Mouse (Mus musculus) midbrain, embryonic 16.5 days (tissue): ENCODE data around the gene Hbq1a. TPM values are rescaled to one million over a fixed set of nuclear protein-coding genes. Genes with fewer than 3 reads are reported as not detected.
"Not testable (repeated sequence)": the region's sequence is repeated elsewhere in the genome, so short reads cannot be mapped to it uniquely, and the experiment has no call there.

Source experiments
- ATAC-seq: fragments of 200-750 bp; cut with Nextera tagmentation; 2 replicates; pipeline ENCODE4 v1.8.0; 2017; ENCODE audit warnings: moderate TSS enrichment
- H3K27ac ChIP-seq: fragments of 300-500 bp; sonication (generic); 2 replicates; pipeline ENCODE4 v1.5.1; 2014; ENCODE audit warnings: mild to moderate bottlenecking, low read length, mixed read lengths
- H3K27me3 ChIP-seq: fragments of 300-500 bp; sonication (generic); 2 replicates; pipeline ENCODE4 v1.6.1; 2014; ENCODE audit warnings: low read depth, low read length, mixed read lengths; ENCODE audit not compliant: control insufficient read depth, insufficient read depth
- H3K36me3 ChIP-seq: fragments of 300-500 bp; sonication (generic); 2 replicates; pipeline ENCODE4 v1.6.1; 2014; ENCODE audit warnings: mild to moderate bottlenecking, low read length, moderate library complexity, mixed read lengths; ENCODE audit not compliant: control insufficient read depth, insufficient read depth
- H3K4me1 ChIP-seq: fragments of 300-500 bp; sonication (generic); 2 replicates; pipeline ENCODE4 v1.6.1; 2014; ENCODE audit warnings: mild to moderate bottlenecking, low read length, mixed read lengths; ENCODE audit not compliant: control insufficient read depth, insufficient read depth
- H3K4me2 ChIP-seq: fragments of 300-500 bp; sonication (generic); 2 replicates; pipeline ENCODE4 v1.6.1; 2014; ENCODE audit warnings: mild to moderate bottlenecking, low read length, mixed read lengths
- H3K4me3 ChIP-seq: fragments of 300-500 bp; sonication (generic); 2 replicates; pipeline ENCODE4 v1.5.1; 2014; ENCODE audit warnings: low read depth, mild to moderate bottlenecking, low read length, moderate library complexity, mixed read lengths
- H3K9ac ChIP-seq: fragments of 300-500 bp; sonication (generic); 2 replicates; pipeline ENCODE4 v1.6.1; 2014; ENCODE audit warnings: low read depth, low read length, mixed read lengths
- H3K9me3 ChIP-seq: fragments of 300-500 bp; sonication (generic); replicated peaks from 2 replicates; pipeline ENCODE4 v1.6.1; 2014; ENCODE audit warnings: mild to moderate bottlenecking, low read length, mixed read lengths; ENCODE audit not compliant: control insufficient read depth, poor library complexity, severe bottlenecking
- WGBS: fragments of 180-500 bp; shearing (Covaris S2); extraction: QIAGEN DNeasy Blood & Tissue Kit; methylation state at CpG from one replicate; pipeline ENCODE4 v1.1.7; 2014; 5-methylcytosine and 5-hydroxymethylcytosine counted together
- polyA plus RNA-seq: library from polyadenylated mRNA; unstranded; fragments of >200 nt; fragmentation: Nextera tagmentation; extraction: Ambion mirVana; gene quantifications from 2 replicates; pipeline ENCODE4 v1.2.1, GENCODE M21; 2015

Hbq1a gene
- 1.7 and 2.0 TPM in 2 replicates for polyA plus RNA-seq

GRCm38 (mm10) chr11:32299865-32300264 lies at the start of gene Hbq1a:
Gene Hbq1a, plus strand, starts transcription at chr11:32300069.
- peak within 1 kb of the TSS; percentile 30 for H3K4me3 ChIP-seq
- not testable (repeated sequence) for H3K27ac ChIP-seq, H3K36me3 ChIP-seq, H3K27me3 ChIP-seq, H3K4me1 ChIP-seq, H3K9me3 ChIP-seq
- WGBS = 4% methylated on average over 16 of the region's 16 CpGs
- H3K4me2 ChIP-seq = peak within 1 kb of the TSS; percentile 54
- peak; percentile 75; the same call in 1 of the 2 replicates for ATAC-seq
- peak within 1 kb of the TSS; percentile 44; the same call in 1 of the 2 replicates for H3K9ac ChIP-seq

DNA sequence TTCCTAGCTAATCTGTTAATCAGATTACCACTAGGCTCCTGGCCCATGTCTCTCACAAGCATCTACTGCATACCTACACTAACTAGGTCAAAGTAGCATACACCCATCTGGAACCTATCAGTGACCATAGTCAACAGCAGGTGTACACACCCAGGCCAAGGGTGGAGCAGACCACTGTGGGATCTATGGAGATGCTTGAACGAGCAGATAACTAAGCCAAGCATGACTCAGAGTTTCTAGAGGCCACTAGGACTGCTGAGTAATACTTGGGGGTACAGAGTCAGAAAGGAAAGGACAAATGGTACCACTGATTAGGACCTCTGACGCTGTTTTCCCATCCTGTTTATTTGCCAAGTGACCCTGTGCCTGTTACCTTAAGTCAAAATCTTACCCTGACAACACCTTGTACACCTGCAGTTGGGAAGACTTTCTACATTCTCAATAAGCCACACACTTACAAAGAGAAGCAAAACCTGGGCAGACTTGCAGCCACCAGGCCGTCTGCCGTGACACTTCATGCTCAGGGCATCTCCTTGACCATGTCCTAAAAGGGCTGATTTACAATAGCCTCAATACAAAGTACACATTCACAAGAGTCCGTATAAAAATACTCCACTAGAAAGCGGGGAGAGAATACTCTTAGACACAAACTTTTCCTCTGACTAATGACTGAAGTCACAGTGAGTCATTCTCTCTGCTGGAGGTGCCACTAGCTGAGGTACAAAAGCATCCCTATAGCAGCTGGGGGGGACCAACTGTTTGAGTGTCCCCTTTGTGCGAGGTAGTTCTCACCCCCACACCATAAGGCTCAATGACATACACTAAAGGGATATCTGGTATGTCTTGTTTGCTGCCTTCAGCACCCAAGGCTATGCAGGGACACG lies 48.7 kb upstream of the Hbq1a start:
- H3K36me3 ChIP-seq = peaks cover 15% of the 10 kb centered on the region
- no peak overlapping the region for H3K27ac ChIP-seq
- ATAC-seq = no peak
- no peak overlapping the region for H3K4me3 ChIP-seq
- H3K27me3 ChIP-seq = no peaks in the 10 kb centered on the region
- H3K9me3 ChIP-seq = no peaks in the 10 kb centered on the region
- no peak overlapping the region for H3K9ac ChIP-seq
- no peak overlapping the region for H3K4me2 ChIP-seq
- no peaks in the 10 kb centered on the region for H3K4me1 ChIP-seq
- WGBS = 94% methylated on average over 8 of the region's 8 CpGs

DNA sequence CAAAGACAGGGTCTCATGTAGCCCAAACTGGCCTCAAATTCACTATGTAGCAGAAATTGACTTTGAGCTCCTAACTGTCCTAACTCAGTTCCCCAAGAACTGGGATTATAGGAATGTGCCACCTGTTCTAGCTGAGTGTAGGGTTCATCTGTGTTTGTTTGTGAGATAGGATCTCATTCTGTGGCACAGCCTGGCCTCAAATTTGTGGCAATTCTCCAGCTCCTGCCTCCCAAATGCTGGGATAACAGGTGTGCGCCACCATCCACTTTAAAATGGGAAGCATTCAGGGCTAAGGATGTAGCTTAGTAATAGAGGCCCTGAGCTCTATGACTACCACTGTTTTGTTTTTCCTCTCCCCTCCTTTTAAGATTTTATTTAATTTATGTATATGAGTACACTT lies 46.7 kb upstream of the Hbq1a start:
- H3K27me3 ChIP-seq = no peaks in the 10 kb centered on the region
- WGBS = 96% methylated on average over 1 of the region's 1 CpGs
- H3K36me3 ChIP-seq = peaks cover 3% of the 10 kb centered on the region; the same call in 1 of the 2 replicates
- ATAC-seq = no peak
- no peak overlapping the region for H3K9ac ChIP-seq
- H3K27ac ChIP-seq = no peak overlapping the region
- no peaks in the 10 kb centered on the region for H3K9me3 ChIP-seq
- no peaks in the 10 kb centered on the region for H3K4me1 ChIP-seq
- no peak overlapping the region for H3K4me2 ChIP-seq
- no peak overlapping the region for H3K4me3 ChIP-seq

GRCm38 (mm10) chr11:32256146-32256545 lies 43.7 kb upstream of the Hbq1a start:
- Histone ChIP-seq H3K36me3 (peaks cover 3% of the 10 kb centered on the region; the same call in 1 of the 2 replicates), H3K9me3 (no peaks in the 10 kb centered on the region), H3K4me1 (no peaks in the 10 kb centered on the region), H3K27me3 (no peaks in the 10 kb centered on the region), H3K27ac (no peak overlapping the region), H3K9ac (no peak overlapping the region), H3K4me3 (no peak overlapping the region), H3K4me2 (no peak overlapping the region)
- no peak for ATAC-seq
- 94% methylated on average over 1 of the region's 1 CpGs for WGBS

DNA sequence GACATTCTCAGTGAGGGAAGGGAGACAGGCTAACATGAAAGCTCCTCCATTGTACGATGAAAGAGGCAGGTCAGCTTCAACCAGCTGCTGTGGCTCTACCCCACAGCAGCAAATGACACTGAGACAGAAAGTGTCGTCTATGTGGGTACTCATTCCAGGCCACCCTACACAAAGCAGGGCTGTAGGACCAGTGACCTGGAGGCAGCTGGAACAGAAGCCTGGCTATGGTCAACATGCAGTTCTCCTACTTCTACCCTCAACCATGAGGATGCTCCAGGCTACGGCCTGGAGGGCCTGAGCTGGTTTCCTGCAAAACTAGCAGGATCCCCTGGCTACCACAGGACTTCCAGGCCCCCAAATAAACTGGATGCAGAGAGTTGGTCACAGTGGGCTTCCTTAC lies 43.3 kb upstream of the Hbq1a start:
- H3K4me2 ChIP-seq = no peak overlapping the region
- no peaks in the 10 kb centered on the region for H3K4me1 ChIP-seq
- no peak overlapping the region for H3K27ac ChIP-seq
- no peak overlapping the region for H3K4me3 ChIP-seq
- peaks cover 3% of the 10 kb centered on the region; the same call in 1 of the 2 replicates for H3K36me3 ChIP-seq
- H3K9me3 ChIP-seq = no peaks in the 10 kb centered on the region
- ATAC-seq = no peak
- 91% methylated on average over 3 of the region's 3 CpGs for WGBS
- H3K9ac ChIP-seq = no peak overlapping the region
- H3K27me3 ChIP-seq = no peaks in the 10 kb centered on the region

- Histone ChIP-seq H3K27me3 (no peaks in the 10 kb centered on the region), H3K9me3 (no peaks in the 10 kb centered on the region), H3K4me2 (no peak overlapping the region), H3K4me1 (peaks cover 10% of the 10 kb centered on the region), H3K9ac (no peak overlapping the region), H3K4me3 (no peak overlapping the region), H3K27ac (no peak overlapping the region), H3K36me3 (peaks cover 8% of the 10 kb centered on the region; the same call in 1 of the 2 replicates)
- ATAC-seq = no peak
- 95% methylated on average over 10 of the region's 10 CpGs for WGBS
Measured at GRCm38 (mm10) chr11:32262674-32263415, 37.0 kb upstream of the Hbq1a start.

DNA sequence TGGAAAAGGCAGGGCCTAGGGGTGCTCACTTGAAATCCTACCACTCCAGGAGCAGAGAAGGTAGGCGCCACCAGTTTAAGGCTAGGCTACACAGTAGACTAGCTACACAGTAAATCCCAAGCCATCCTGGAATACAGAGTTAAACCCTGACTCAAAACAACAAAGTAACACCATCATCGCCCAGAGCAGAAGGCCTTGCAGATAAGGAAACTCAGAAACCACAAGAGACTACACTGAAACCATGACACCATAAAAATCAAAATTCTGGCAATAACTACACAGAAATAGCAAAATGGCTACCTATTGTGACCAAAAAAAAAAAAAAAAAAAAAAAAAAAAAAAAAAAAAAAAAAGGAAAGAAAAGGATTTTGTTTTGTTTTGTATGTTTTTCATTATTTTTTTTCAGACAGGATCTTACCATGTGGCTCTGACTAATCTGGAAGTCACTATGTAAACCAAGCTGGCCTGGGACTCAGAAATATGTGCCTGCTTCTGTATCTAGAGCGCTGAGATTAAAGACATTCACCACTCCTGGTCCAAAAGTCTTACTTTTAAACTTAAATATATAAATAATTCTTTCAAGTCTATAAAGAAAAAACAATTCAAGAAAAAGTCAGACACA lies 34.6 kb upstream of the Hbq1a start:
- Histone ChIP-seq H3K9me3 (no peaks in the 10 kb centered on the region), H3K27me3 (no peaks in the 10 kb centered on the region), H3K4me1 (peaks cover 14% of the 10 kb centered on the region), H3K36me3 (peaks cover 8% of the 10 kb centered on the region; the same call in 1 of the 2 replicates), H3K4me2 (no peak overlapping the region), H3K9ac (no peak overlapping the region), H3K4me3 (no peak overlapping the region), H3K27ac (no peak overlapping the region)
- ATAC-seq = no peak
- 87% methylated on average over 3 of the region's 3 CpGs for WGBS

GRCm38 (mm10) chr11:32266194-32266593 lies 33.7 kb upstream of the Hbq1a start:
- no peak overlapping the region for H3K27ac ChIP-seq
- no peaks in the 10 kb centered on the region for H3K9me3 ChIP-seq
- no peaks in the 10 kb centered on the region; the same call in 1 of the 2 replicates for H3K27me3 ChIP-seq
- ATAC-seq = no peak
- no peak overlapping the region for H3K9ac ChIP-seq
- no peak overlapping the region for H3K4me2 ChIP-seq
- no peak overlapping the region for H3K4me3 ChIP-seq
- WGBS = 95% methylated on average over 6 of the region's 6 CpGs
- peaks cover 14% of the 10 kb centered on the region for H3K4me1 ChIP-seq
- 0 out of 2 replicates have a peak, but pooled peaks cover 5% of the 10 kb centered on the region for H3K36me3 ChIP-seq
